Mouse (Mus musculus) spleen, adult 2 months (tissue): ENCODE measurements around the gene Slc4a4.

Source experiments
- CTCF ChIP-seq: fragments of 200-500 bp; IDR thresholded peaks from 2 replicates; pipeline ENCODE4 v1.5.1; 2011; ENCODE audit warnings: mild to moderate bottlenecking, inconsistent platforms; ENCODE audit not compliant: insufficient read depth, insufficient read length, insufficient replicate concordance; ENCODE audit errors: extremely low read depth
- POLR2A ChIP-seq: fragments of 200-500 bp; IDR thresholded peaks from 2 replicates; pipeline ENCODE4 v1.6.1; 2011; ENCODE audit warnings: low read depth, low read length, inconsistent platforms

- TF ChIP-seq CTCF, result no peak
- no peak for TF ChIP-seq POLR2A
Observed at GRCm38 (mm10) chr5:88983170-88983569, 96.6 kb downstream of the Slc4a4 start.
